8 mouse cellular contexts compared by ENCODE assay signal in the genomic region with DNA sequence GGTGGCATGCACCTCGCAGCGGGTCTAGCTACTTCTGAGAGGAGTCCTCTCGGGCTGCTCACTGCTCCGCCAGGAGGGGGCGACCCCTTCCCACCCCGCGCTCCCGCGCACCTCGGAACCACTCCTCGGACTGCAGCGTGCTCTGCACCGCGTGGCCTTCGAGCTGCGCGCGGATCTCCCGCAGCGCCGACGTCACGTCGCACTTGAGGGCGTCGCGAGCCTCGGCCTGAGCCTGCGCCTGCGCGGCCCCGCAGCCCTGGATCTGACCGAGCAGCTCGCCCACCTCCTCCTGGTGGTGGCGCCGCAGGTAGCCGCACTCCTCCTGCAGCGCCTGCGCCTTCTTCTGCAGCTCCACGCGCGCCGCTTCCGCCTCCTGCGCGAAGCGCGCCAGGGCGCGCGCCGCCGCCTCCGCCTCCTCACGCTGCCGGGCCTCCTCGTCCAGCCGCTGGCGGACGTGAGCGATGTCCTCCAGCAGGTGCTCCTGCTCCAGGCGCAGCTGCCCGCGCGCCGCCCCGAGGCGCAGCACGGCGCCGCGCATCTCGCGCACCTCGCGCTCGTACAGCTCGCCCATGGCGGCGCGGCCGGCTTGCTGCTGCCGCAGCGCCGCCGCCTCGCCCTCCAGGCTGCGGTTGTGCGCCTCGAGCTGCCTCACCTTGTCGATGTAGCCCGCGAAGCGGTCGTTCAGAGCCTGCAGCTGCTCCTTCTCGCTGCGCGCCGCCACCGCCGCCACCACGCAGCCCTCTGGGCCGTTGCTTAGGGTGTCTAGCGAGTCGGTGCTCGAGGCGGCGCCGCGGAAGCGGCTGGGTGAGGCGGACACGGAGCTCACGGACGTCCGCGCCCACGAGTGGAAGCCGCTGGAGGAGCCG. TPM values are rescaled to one million over a fixed set of nuclear protein-coding genes. Genes with fewer than 3 reads are reported as not detected.
DNase-seq lines count a peak whose midpoint lies in the region; ATAC-seq lines count a peak whose summit lies in the region.

No protein-coding gene starts in this region.

- peak overlapping the region; percentile 67 for H3K9ac ChIP-seq in forebrain, embryonic 15.5 days (replicated peaks)
- H3K9ac ChIP-seq in hindbrain, embryonic 16.5 days (ENCODE audit: low read depth, low read length): peak overlapping the region; percentile 84

- DNase-seq in ES-CJ7 (ENCODE audit: low read depth, low spot score): peak; percentile 93
- DNase-seq in brain, adult 2 months (ENCODE audit: low read depth, low spot score): peak; percentile 96
- peak; percentile 85 for DNase-seq in left cerebral cortex, adult 11 months (ENCODE audit: low spot score)
- peak; percentile 30 for DNase-seq in lung, postnatal 14 days
- DNase-seq in right cerebral cortex, adult 18-20 months: peak; percentile 93
- DNase-seq in thymus, postnatal 4 days: peak; percentile 87

- peak overlapping the region; percentile 83 for H3K27ac ChIP-seq in forebrain, embryonic 15.5 days (replicated peaks)
- peak overlapping the region; percentile 89 for H3K27ac ChIP-seq in hindbrain, embryonic 16.5 days (ENCODE audit: low read depth, low read length)

- peaks cover 62% of the 10 kb centered on the region for H3K27me3 ChIP-seq in forebrain, embryonic 15.5 days
- peaks cover 30% of the 10 kb centered on the region for H3K27me3 ChIP-seq in hindbrain, embryonic 16.5 days (replicated peaks; ENCODE audit: control insufficient read depth, insufficient read depth, low read length)

- no peaks in the 10 kb centered on the region for H3K9me3 ChIP-seq in forebrain, embryonic 15.5 days
- no peaks in the 10 kb centered on the region for H3K9me3 ChIP-seq in hindbrain, embryonic 16.5 days (ENCODE audit: control insufficient read depth, low read length)

- H3K4me2 ChIP-seq in forebrain, embryonic 15.5 days (replicated peaks): peak overlapping the region; percentile 80
- H3K4me2 ChIP-seq in hindbrain, embryonic 16.5 days (ENCODE audit: low read length): peak overlapping the region; percentile 67

- peaks cover 29% of the 10 kb centered on the region for H3K4me1 ChIP-seq in forebrain, embryonic 15.5 days
- H3K4me1 ChIP-seq in hindbrain, embryonic 16.5 days (ENCODE audit: control insufficient read depth, insufficient read depth, low read depth, low read length): peaks cover 30% of the 10 kb centered on the region

- H3K4me3 ChIP-seq in forebrain, embryonic 15.5 days: peak overlapping the region; percentile 57
- peak overlapping the region; percentile 76 for H3K4me3 ChIP-seq in hindbrain, embryonic 16.5 days (ENCODE audit: low read length)

- WGBS in forebrain, embryonic 15.5 days: under 1% methylated on average over 120 of the region's 120 CpGs
- WGBS in hindbrain, embryonic 16.5 days: under 1% methylated on average over 92 of the region's 120 CpGs

- no peaks in the 10 kb centered on the region for H3K36me3 ChIP-seq in forebrain, embryonic 15.5 days
- 0 out of 2 replicates have a peak, but pooled peaks cover 2% of the 10 kb centered on the region for H3K36me3 ChIP-seq in hindbrain, embryonic 16.5 days (ENCODE audit: control insufficient read depth, insufficient read depth, low read length)

- peak; percentile 93 for ATAC-seq in forebrain, embryonic 15.5 days (replicated peaks)
- peak; percentile 95 for ATAC-seq in hindbrain, embryonic 16.5 days

RNA-seq across cellular contexts. Expression of gene Nefh, which starts 0.7 kb away (rescaled TPM):
- polyA plus RNA-seq in forebrain, embryonic 15.5 days (2015; fragmentation: Nextera tagmentation; extraction: Ambion mirVana): 0.89 and 0.91 TPM in 2 replicates
- polyA plus RNA-seq in hindbrain, embryonic 16.5 days (2015; fragmentation: Nextera tagmentation; extraction: Ambion mirVana): 11.9 and 14.3 TPM in 2 replicates

RNA-seq across cellular contexts. Expression of gene Ap1b1, which starts 39.4 kb away (rescaled TPM):
- 78.5 and 81.4 TPM in 2 replicates for polyA plus RNA-seq in forebrain, embryonic 15.5 days (2015; fragmentation: Nextera tagmentation; extraction: Ambion mirVana)
- 102 and 116 TPM in 2 replicates for polyA plus RNA-seq in hindbrain, embryonic 16.5 days (2015; fragmentation: Nextera tagmentation; extraction: Ambion mirVana)

RNA-seq across cellular contexts. Expression of gene Thoc5, which starts 52.1 kb away (rescaled TPM):
- polyA plus RNA-seq in forebrain, embryonic 15.5 days (2015; fragmentation: Nextera tagmentation; extraction: Ambion mirVana): 64.6 and 64.8 TPM in 2 replicates
- polyA plus RNA-seq in hindbrain, embryonic 16.5 days (2015; fragmentation: Nextera tagmentation; extraction: Ambion mirVana): 45.2 and 49.5 TPM in 2 replicates

Comparison
In these comparisons a context has a peak if more than half of its experiments do, and no peak if none do; other contexts are left out.
1. Peak in every context shown above with its lines: DNase-seq, ATAC-seq, H3K4me3 ChIP-seq and H3K27ac ChIP-seq.
2. DNase-seq: peak in every context shown above with its lines; median percentile 96 in brain, adult 2 months; 93 in ES-CJ7; 93 in right cerebral cortex, adult 18-20 months; 87 in thymus, postnatal 4 days; 85 in left cerebral cortex, adult 11 months; 30 in lung, postnatal 14 days.